Mouse (Mus musculus) embryonic facial prominence, embryonic 10.5 days (tissue): ENCODE data around the gene Uvrag. TPM values are rescaled to one million over a fixed set of nuclear protein-coding genes. Genes with fewer than 3 reads are reported as not detected.

ENCODE experiments used
- DNase-seq: peaks from one replicate; pipeline ENCODE4 v3.0.0-alpha.2; 2017; ENCODE audit warnings: low spot score
- H3K27ac ChIP-seq: fragments of 300-500 bp; sonication (generic); replicated peaks from 2 replicates; pipeline ENCODE4 v1.5.1; 2016; ENCODE audit warnings: mild to moderate bottlenecking
- H3K27me3 ChIP-seq: fragments of 300-500 bp; sonication (generic); replicated peaks from 2 replicates; pipeline ENCODE4 v1.6.1; 2016; ENCODE audit warnings: low read depth, mild to moderate bottlenecking; ENCODE audit not compliant: poor library complexity, severe bottlenecking
- H3K36me3 ChIP-seq: fragments of 300-500 bp; sonication (generic); replicated peaks from 2 replicates; pipeline ENCODE4 v1.6.1; 2016; ENCODE audit warnings: mild to moderate bottlenecking, moderate library complexity
- H3K4me1 ChIP-seq: fragments of 300-500 bp; sonication (generic); 2 replicates; pipeline ENCODE4 v1.6.1; 2016
- H3K4me3 ChIP-seq: fragments of 300-500 bp; sonication (generic); 2 replicates; pipeline ENCODE4 v1.5.1; 2016; ENCODE audit warnings: mild to moderate bottlenecking, moderate library complexity
- H3K9me3 ChIP-seq: fragments of 300-500 bp; sonication (generic); 2 replicates; pipeline ENCODE4 v1.6.1; 2016; ENCODE audit warnings: mild to moderate bottlenecking
- WGBS: fragments of 180-500 bp; shearing (Covaris S2); methylation state at CpG from one replicate; pipeline ENCODE4 v1.1.7; 2016; 5-methylcytosine and 5-hydroxymethylcytosine counted together
- polyA plus RNA-seq: library from polyadenylated mRNA; unstranded; fragments of >200 nt; fragmentation: Nextera tagmentation; extraction: Ambion mirVana; gene quantifications from 2 replicates; pipeline ENCODE4 v1.2.1, GENCODE M21; 2016

The Uvrag gene
- polyA plus RNA-seq, 1 experiment from 2014 or later: 11.0 TPM

DNA sequence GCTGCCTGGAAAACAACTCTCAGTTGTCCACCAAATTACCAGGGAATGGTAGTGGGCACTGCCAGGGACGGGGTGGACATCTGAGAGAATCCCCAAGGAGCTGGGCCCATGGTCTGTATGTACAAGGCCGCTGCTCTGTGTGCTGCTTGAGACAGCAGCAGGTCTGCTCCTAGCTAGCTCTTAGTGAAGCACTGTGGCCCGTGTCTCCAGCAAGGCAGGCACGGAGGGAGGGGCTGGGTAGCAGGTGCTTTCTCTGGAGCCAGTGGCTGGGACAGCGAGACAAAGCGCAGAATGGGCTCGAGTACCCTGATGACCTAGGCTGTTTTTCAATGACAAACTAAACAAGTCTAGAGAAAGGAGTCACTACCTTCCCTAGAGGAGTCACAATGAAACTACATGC lies 20.1 kb upstream of the Uvrag start:
- H3K9me3 ChIP-seq: no peaks in the 10 kb centered on the region
- 0 out of 2 replicates have a peak, but pooled peaks cover 3% of the 10 kb centered on the region for H3K36me3 ChIP-seq
- 79% methylated on average over 7 of the region's 7 CpGs for WGBS
- H3K4me1 ChIP-seq: peaks cover 36% of the 10 kb centered on the region
- H3K4me3 ChIP-seq: no peak overlapping the region
- no peak for DNase-seq
- peak overlapping the region; percentile 44; the same call in 1 of the 2 replicates for H3K27ac ChIP-seq
- no peaks in the 10 kb centered on the region for H3K27me3 ChIP-seq

DNA sequence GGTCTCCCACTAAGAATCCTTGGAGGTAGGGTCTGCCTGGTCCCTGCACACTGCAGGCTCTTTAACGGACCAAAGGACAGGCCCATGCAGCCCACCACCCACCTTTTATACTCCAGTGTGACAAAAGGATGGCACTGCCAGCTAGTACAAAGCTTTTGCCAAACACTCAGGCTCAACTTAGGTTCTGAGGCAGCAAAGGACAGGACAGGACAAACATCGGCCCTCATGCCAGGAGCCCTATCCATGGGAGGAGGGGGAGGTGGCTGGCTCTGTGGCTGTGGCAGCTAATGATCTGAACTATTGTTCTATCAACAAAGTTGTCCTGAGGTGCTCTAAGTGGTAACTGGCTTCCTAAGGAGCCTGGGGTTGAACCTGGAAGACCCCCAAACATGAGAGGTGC lies 18.5 kb upstream of the Uvrag start:
- 88% methylated on average over 2 of the region's 2 CpGs for WGBS
- Histone ChIP-seq H3K27ac (no peak overlapping the region), H3K36me3 (0 out of 2 replicates have a peak, but pooled peaks cover 3% of the 10 kb centered on the region), H3K4me1 (peaks cover 46% of the 10 kb centered on the region), H3K27me3 (no peaks in the 10 kb centered on the region), H3K9me3 (no peaks in the 10 kb centered on the region), H3K4me3 (no peak overlapping the region)
- DNase-seq: no peak

DNA sequence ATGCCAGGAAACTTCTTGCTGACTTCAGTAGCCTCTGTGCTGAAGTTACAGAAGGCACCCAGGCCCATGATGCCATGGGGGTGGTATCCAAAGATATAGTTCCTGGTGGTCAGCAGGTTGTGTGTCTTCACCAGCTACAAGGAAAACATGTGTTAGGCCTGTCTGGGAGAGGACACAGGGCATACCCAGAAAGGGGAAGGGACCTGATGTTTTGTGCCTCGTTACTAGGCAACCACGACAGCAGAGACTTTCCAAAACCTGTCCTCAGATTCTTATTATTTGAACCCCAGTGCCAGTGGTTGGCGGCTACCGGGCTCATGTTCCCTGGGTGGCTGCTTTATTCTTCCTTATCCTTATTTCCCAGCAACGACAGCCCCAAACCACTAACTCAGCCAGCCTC lies 18.0 kb upstream of the Uvrag start:
- no peak for DNase-seq
- WGBS: 82% methylated on average over 5 of the region's 5 CpGs
- no peaks in the 10 kb centered on the region for H3K9me3 ChIP-seq
- 0 out of 2 replicates have a peak, but pooled peaks cover 3% of the 10 kb centered on the region for H3K36me3 ChIP-seq
- no peak overlapping the region for H3K4me3 ChIP-seq
- H3K27ac ChIP-seq: no peak overlapping the region
- no peaks in the 10 kb centered on the region for H3K27me3 ChIP-seq
- peaks cover 48% of the 10 kb centered on the region for H3K4me1 ChIP-seq

DNA sequence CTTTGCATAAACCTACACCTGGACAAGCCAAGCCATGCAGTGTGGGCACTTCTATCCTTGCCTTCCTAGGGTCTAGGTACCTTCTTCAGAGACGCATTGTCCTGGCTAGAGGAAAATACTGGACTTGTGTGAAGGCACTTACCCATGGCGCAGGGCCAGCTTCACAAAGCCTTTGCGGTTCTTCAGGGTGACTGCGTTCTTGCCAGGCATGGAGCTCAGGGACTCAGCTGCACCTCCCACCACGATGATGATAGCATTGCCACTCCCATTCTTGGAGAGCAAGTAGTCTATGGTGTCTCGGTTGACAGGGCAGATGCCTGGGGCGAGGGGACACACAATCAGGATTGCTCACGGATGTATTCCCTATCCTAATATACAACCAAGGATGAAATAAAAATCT lies 17.1 kb upstream of the Uvrag start:
- Histone ChIP-seq H3K36me3 (0 out of 2 replicates have a peak, but pooled peaks cover 3% of the 10 kb centered on the region), H3K4me3 (no peak overlapping the region), H3K9me3 (no peaks in the 10 kb centered on the region), H3K27ac (no peak overlapping the region), H3K4me1 (peaks cover 48% of the 10 kb centered on the region), H3K27me3 (no peaks in the 10 kb centered on the region)
- no peak for DNase-seq
- WGBS: 89% methylated on average over 8 of the region's 8 CpGs

DNA sequence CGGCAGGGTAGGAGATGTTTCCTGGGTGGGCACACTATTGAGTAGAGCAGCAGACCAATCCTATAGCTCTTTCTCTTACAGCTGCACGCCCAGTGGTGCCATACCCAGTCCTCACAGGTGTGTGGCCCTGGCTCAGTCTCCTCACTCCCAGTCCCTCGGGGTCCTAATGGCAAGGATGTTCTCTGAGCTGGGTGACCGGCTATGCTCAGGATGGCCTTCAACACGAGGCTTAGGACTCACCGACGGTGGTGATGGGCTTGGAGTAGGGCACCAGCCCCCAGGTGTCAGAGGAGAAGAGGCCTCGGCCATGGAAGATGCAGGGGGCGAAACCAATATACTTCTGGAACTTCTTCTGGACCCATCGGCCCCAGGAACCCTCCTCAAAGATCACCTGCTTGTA lies 15.8 kb upstream of the Uvrag start:
- peaks cover 43% of the 10 kb centered on the region for H3K4me1 ChIP-seq
- no peak for DNase-seq
- H3K9me3 ChIP-seq: no peaks in the 10 kb centered on the region
- no peak overlapping the region for H3K4me3 ChIP-seq
- H3K36me3 ChIP-seq: 0 out of 2 replicates have a peak, but pooled peaks cover 3% of the 10 kb centered on the region
- H3K27ac ChIP-seq: no peak overlapping the region
- no peaks in the 10 kb centered on the region for H3K27me3 ChIP-seq
- WGBS: 89% methylated on average over 10 of the region's 10 CpGs

DNA sequence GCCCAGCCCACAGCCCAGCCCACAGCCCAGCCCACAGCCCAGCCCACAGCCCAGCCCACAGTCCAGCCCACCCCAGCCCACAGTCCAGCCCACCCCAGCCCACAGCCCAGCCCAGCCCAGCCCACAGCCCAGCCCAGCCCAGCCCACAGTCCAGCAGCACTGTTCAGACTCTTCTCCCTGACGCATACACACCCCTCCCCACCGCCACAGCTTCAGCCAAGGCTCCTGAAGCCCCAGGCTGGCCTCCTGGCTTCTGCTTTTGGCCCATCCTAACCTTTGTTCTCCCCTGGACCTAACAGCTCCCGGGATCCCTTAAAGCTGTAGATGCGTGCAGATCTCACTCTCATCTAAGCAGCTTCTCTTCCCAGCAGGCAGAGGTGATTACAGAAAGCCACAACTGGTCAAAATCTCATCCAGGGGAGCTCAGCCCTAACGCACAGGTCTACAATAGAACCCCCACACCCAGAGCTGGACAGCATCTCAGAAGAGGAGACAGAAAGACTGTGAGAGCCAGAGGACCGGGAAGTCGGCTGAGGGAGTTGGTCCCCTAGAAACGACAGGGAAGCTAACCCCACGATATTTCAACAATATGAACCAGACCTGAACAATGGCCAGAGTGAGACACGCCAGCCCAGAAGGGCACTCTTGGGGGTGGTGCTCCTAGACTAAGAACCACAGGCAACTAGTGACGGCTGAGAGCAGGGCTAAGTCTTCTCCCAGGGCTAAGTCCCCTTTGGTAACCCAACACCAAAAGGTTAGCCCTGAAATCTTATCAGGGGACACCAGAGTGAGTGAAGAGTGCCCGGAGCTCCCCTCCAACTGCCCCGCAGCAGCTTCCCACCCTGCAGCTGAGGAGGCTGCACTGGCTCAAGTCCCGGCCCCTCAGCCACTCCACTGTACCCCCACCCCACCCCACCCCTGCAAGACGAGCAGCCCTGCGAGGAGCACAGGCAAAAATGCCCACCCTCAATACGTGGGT lies 14.7 kb upstream of the Uvrag start:
- no peaks in the 10 kb centered on the region for H3K27me3 ChIP-seq
- H3K36me3 ChIP-seq: 0 out of 2 replicates have a peak, but pooled peaks cover 3% of the 10 kb centered on the region
- peak overlapping the region; percentile 83 for H3K27ac ChIP-seq
- H3K4me1 ChIP-seq: peaks cover 32% of the 10 kb centered on the region
- peak overlapping the region; percentile 38 for H3K4me3 ChIP-seq
- DNase-seq: peak; percentile 88
- WGBS: 18% methylated on average over 17 of the region's 17 CpGs
- no peaks in the 10 kb centered on the region for H3K9me3 ChIP-seq

DNA sequence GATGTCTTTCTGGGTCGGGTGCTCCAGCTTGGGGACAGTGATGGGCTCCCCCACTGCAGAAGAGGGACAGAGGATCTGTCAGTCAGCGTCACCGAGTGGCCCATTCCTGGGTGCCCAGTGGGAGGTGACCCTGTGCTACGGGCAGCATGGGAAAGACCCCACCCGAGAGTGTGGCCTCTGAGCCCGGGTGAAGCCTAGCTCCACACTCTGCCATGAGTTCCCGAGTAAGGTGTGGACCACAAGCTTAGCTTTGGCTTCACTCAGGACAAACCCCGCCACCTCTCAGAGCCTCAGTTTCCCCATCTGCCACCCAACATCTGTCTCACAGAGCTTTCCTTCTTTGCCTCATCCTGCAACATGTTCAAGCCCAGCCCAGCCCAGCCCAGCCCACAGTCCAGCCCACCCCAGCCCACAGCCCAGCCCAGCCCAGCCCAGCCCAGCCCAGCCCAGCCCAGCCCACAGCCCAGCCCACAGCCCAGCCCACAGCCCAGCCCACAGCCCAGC lies 13.8 kb upstream of the Uvrag start:
- peak overlapping the region; percentile 20; the same call in 1 of the 2 replicates for H3K4me3 ChIP-seq
- H3K4me1 ChIP-seq: peaks cover 29% of the 10 kb centered on the region
- 62% methylated on average over 8 of the region's 8 CpGs for WGBS
- H3K9me3 ChIP-seq: no peaks in the 10 kb centered on the region
- 0 out of 2 replicates have a peak overlapping the region, but pooled peaks have one; percentile 27 for H3K27ac ChIP-seq
- 0 out of 2 replicates have a peak, but pooled peaks cover 3% of the 10 kb centered on the region for H3K36me3 ChIP-seq
- no peaks in the 10 kb centered on the region for H3K27me3 ChIP-seq
- peak; percentile 76 for DNase-seq

DNA sequence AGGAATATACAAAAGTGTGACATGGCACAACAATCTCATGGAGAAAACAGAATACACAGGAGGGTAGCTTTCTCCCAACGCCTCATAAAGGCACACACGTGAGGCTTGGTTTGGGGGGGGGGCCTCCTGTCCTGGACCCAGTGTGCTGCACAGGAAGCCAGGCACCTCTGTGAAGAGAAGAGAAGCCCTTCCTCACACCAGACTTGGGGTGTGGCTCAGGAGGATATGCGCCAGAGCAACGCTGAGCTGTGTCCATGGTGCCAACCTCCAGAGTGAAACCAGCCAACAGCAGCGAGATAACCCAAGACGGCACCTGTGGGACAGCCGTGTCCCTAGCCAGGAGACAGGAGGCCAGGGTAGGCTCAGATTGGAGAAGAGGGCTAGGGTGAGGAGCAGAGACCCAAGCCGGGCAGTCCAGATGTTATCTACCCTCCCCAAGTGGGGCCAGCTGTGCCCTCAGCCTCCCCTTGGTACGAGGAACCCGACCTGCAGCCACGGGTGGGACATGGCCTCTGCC lies 12.8 kb upstream of the Uvrag start:
- H3K27me3 ChIP-seq: no peaks in the 10 kb centered on the region
- H3K27ac ChIP-seq: no peak overlapping the region
- 87% methylated on average over 11 of the region's 11 CpGs for WGBS
- peaks cover 22% of the 10 kb centered on the region for H3K4me1 ChIP-seq
- no peaks in the 10 kb centered on the region for H3K9me3 ChIP-seq
- 0 out of 2 replicates have a peak, but pooled peaks cover 3% of the 10 kb centered on the region for H3K36me3 ChIP-seq
- no peak overlapping the region for H3K4me3 ChIP-seq
- DNase-seq: no peak

DNA sequence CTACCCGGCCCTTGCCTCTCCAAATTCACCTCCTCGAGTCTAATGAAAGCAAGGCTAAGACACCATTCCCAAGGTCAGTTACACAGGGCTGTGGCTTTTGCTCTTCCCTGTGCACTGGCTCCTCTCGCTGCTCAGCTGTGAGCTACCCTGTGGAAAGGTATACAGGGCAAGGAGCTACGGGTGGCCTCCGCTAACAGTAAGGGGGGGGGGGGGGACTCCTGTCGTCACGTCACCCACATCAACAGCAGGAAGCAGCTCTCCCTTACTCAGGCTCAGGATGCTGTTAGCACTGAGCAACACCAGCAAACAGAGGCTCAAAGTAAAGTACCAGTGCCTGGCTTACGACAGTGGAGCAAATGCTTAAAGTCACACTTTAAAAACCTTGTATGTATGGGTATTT lies 11.8 kb upstream of the Uvrag start:
- DNase-seq: no peak
- 0 out of 2 replicates have a peak, but pooled peaks cover under 1% of the 10 kb centered on the region for H3K36me3 ChIP-seq
- no peaks in the 10 kb centered on the region for H3K27me3 ChIP-seq
- H3K9me3 ChIP-seq: no peaks in the 10 kb centered on the region
- H3K27ac ChIP-seq: no peak overlapping the region
- 86% methylated on average over 8 of the region's 8 CpGs for WGBS
- no peak overlapping the region for H3K4me3 ChIP-seq
- peaks cover 22% of the 10 kb centered on the region for H3K4me1 ChIP-seq

DNA sequence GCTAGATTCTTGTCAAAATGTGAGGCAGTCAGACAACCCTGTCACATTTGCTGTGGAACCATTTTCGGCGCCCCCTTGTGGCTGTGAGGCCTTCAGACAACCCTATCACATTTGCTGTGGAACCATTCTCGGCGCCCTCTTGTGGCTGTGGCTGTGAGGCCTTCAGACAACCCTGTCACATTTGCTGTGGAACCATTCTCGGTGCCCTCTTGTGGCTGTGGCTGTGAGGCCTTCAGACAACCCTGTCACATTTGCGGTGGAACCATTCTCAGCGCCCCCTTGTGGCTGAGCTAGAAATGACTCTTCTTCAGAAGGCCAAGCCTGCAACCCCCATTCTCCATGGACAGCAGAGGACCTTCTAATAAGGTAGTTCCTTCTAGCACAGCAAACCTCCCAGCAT lies 10.4 kb upstream of the Uvrag start:
- no peaks in the 10 kb centered on the region for H3K36me3 ChIP-seq
- peaks cover 17% of the 10 kb centered on the region for H3K4me1 ChIP-seq
- WGBS: 6% methylated on average over 7 of the region's 7 CpGs
- no peaks in the 10 kb centered on the region for H3K27me3 ChIP-seq
- no peak overlapping the region for H3K27ac ChIP-seq
- H3K4me3 ChIP-seq: no peak overlapping the region
- DNase-seq: peak; percentile 94
- no peaks in the 10 kb centered on the region for H3K9me3 ChIP-seq

DNA sequence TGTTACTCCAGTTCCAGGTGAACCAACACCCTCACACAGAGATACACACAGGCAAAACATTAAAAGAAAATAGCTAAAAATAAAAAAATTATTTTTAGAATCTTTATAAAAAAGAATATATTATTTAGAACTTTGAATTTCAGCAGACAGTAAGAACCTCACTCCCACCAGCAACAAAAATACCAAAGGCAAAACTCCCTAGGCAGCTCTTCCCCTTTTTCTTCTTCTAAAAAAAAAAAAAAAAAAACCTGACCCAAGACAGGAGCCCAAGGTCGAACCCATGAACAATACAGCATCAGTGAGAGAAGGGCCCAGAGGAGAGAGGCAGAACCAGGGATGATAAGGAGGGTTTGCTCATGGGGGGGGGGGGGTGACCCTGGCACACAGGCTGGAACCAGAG lies 8.1 kb upstream of the Uvrag start:
- 75% methylated on average over 1 of the region's 1 CpGs for WGBS
- H3K4me3 ChIP-seq: no peak overlapping the region

DNA sequence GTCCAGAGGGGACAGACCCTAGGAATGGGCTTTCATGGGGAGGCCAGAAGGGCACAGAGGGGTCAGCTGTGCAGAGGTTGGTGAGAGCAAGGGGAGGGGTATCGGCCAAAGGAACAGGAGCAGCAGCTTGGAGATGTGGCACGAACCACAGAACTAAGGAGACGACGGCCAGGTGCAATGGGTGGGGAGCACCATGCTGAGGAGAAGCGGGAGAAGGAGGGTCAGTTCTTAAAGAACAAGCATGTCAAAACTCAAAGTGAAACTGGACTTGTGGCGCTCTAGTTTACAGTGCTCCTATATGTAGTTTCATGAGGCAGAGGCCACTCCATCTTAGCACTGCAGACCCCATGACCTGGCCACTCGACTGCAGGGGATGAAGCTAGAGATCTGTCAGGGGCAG lies 6.6 kb upstream of the Uvrag start:
- no peaks in the 10 kb centered on the region for H3K27me3 ChIP-seq
- H3K27ac ChIP-seq: no peak overlapping the region
- 86% methylated on average over 7 of the region's 7 CpGs for WGBS
- H3K4me1 ChIP-seq: peaks cover 19% of the 10 kb centered on the region
- no peaks in the 10 kb centered on the region for H3K36me3 ChIP-seq
- H3K4me3 ChIP-seq: no peak overlapping the region
- no peak for DNase-seq
- H3K9me3 ChIP-seq: no peaks in the 10 kb centered on the region

More for the DNA sequence above, 8.1 kb upstream of the Uvrag start:
- Histone ChIP-seq H3K4me1 (peaks cover 10% of the 10 kb centered on the region), H3K27me3 (no peaks in the 10 kb centered on the region), H3K36me3 (no peaks in the 10 kb centered on the region), H3K27ac (no peak overlapping the region), H3K9me3 (no peaks in the 10 kb centered on the region)
- no peak for DNase-seq
